Mouse (Mus musculus) limb, embryonic 12.5 days (tissue): Measurements from ENCODE around the gene Tmem129. TPM values are rescaled to one million over a fixed set of nuclear protein-coding genes. Genes with fewer than 3 reads are reported as not detected.

Experiments used
- ATAC-seq: fragments of 200-750 bp; cut with Nextera tagmentation; 2 replicates; pipeline ENCODE4 v1.8.0; 2017; ENCODE audit warnings: low read depth, moderate TSS enrichment; ENCODE audit not compliant: insufficient number of reproducible peaks, insufficient read depth, low FRiP score, low TSS enrichment
- H3K27ac ChIP-seq: fragments of 300-500 bp; sonication (generic); 2 replicates; pipeline ENCODE4 v1.5.1; 2016; ENCODE audit warnings: mild to moderate bottlenecking, moderate library complexity
- H3K27me3 ChIP-seq: fragments of 300-500 bp; sonication (generic); 2 replicates; pipeline ENCODE4 v1.6.1; 2016; ENCODE audit warnings: mild to moderate bottlenecking, moderate library complexity
- H3K36me3 ChIP-seq: fragments of 300-500 bp; sonication (generic); 2 replicates; pipeline ENCODE4 v1.6.1; 2016; ENCODE audit warnings: mild to moderate bottlenecking, moderate library complexity
- H3K4me1 ChIP-seq: fragments of 300-500 bp; sonication (generic); replicated peaks from 2 replicates; pipeline ENCODE4 v1.6.1; 2016
- H3K4me2 ChIP-seq: fragments of 300-500 bp; sonication (generic); 2 replicates; pipeline ENCODE4 v1.6.1; 2016; ENCODE audit warnings: mild to moderate bottlenecking, moderate library complexity
- H3K4me3 ChIP-seq: fragments of 300-500 bp; sonication (generic); replicated peaks from 2 replicates; pipeline ENCODE4 v1.5.1; 2016; ENCODE audit warnings: mild to moderate bottlenecking
- H3K9ac ChIP-seq: fragments of 300-500 bp; sonication (generic); replicated peaks from 2 replicates; pipeline ENCODE4 v1.6.1; 2016; ENCODE audit warnings: mild to moderate bottlenecking, moderate library complexity
- H3K9me3 ChIP-seq: fragments of 300-500 bp; sonication (generic); 2 replicates; pipeline ENCODE4 v1.6.1; 2016; ENCODE audit warnings: mild to moderate bottlenecking, moderate library complexity
- WGBS: fragments of 180-500 bp; shearing (Covaris S2); methylation state at CpG from one replicate; pipeline ENCODE4 v1.1.7; 2016; 5-methylcytosine and 5-hydroxymethylcytosine counted together
- polyA plus RNA-seq: library from polyadenylated mRNA; unstranded; fragments of >200 nt; fragmentation: Nextera tagmentation; extraction: Ambion mirVana; gene quantifications from 2 replicates; pipeline ENCODE4 v1.2.1, GENCODE M21; 2016

Gene Tmem129
- polyA plus RNA-seq, 1 experiment from 2014 or later, result 41.9 TPM

GRCm38 (mm10) chr5:33657251-33657786, 897 bp downstream of the Tmem129 start:
- H3K27ac ChIP-seq, result peak overlapping the region; percentile 92
- peak; percentile 17 for ATAC-seq
- H3K4me2 ChIP-seq, result peak overlapping the region; percentile 95
- peaks cover 46% of the 10 kb centered on the region for H3K36me3 ChIP-seq
- no peaks in the 10 kb centered on the region for H3K27me3 ChIP-seq
- under 1% methylated on average over 32 of the region's 32 CpGs for WGBS
- H3K4me1 ChIP-seq, result peaks cover 40% of the 10 kb centered on the region
- peak overlapping the region; percentile 81 for H3K4me3 ChIP-seq
- peak overlapping the region; percentile 82 for H3K9ac ChIP-seq
- no peaks in the 10 kb centered on the region for H3K9me3 ChIP-seq

GRCm38 (mm10) chr5:33656739-33657138, 1.5 kb downstream of the Tmem129 start:
- Histone ChIP-seq H3K36me3 (peaks cover 40% of the 10 kb centered on the region), H3K4me3 (peak overlapping the region; percentile 81), H3K4me2 (peak overlapping the region; percentile 95), H3K27me3 (no peaks in the 10 kb centered on the region), H3K9ac (peak overlapping the region; percentile 82), H3K4me1 (peaks cover 40% of the 10 kb centered on the region), H3K9me3 (no peaks in the 10 kb centered on the region), H3K27ac (peak overlapping the region; percentile 92; the same call in 1 of the 2 replicates)
- WGBS, result 26% methylated on average over 1 of the region's 1 CpGs
- no peak for ATAC-seq

- Histone ChIP-seq H3K36me3 (peaks cover 28% of the 10 kb centered on the region), H3K27ac (no peak overlapping the region), H3K4me3 (no peak overlapping the region; the same call in 1 of the 2 replicates), H3K9me3 (no peaks in the 10 kb centered on the region), H3K27me3 (no peaks in the 10 kb centered on the region), H3K9ac (no peak overlapping the region), H3K4me1 (peaks cover 45% of the 10 kb centered on the region), H3K4me2 (no peak overlapping the region)
- 91% methylated on average over 10 of the region's 10 CpGs for WGBS
- ATAC-seq, result no peak
Observed at GRCm38 (mm10) chr5:33655251-33655840, 2.9 kb downstream of the Tmem129 start.

GRCm38 (mm10) chr5:33654424-33654823, 3.8 kb downstream of the Tmem129 start:
- H3K4me2 ChIP-seq, result no peak overlapping the region
- no peaks in the 10 kb centered on the region for H3K9me3 ChIP-seq
- H3K4me1 ChIP-seq, result peaks cover 41% of the 10 kb centered on the region
- H3K4me3 ChIP-seq, result no peak overlapping the region
- H3K27ac ChIP-seq, result no peak overlapping the region
- no peak overlapping the region for H3K9ac ChIP-seq
- H3K36me3 ChIP-seq, result peaks cover 33% of the 10 kb centered on the region
- H3K27me3 ChIP-seq, result no peaks in the 10 kb centered on the region
- 92% methylated on average over 13 of the region's 13 CpGs for WGBS
- ATAC-seq, result no peak

GRCm38 (mm10) chr5:33652783-33653173, 5.4 kb downstream of the Tmem129 start:
- H3K4me1 ChIP-seq, result peaks cover 34% of the 10 kb centered on the region
- peak overlapping the region; percentile 79 for H3K4me3 ChIP-seq
- H3K36me3 ChIP-seq, result peaks cover 48% of the 10 kb centered on the region

GRCm38 (mm10) chr5:33651921-33652782, 6.1 kb downstream of the Tmem129 start, which contains the start of gene Slbp:
TSS of gene Slbp (minus strand) at chr5:33652574.
- Histone ChIP-seq H3K4me2 (peak within 1 kb of the TSS; percentile 83), H3K9ac (peak within 1 kb of the TSS; percentile 87), H3K9me3 (no peaks in the 10 kb centered on the region), H3K4me3 (peak within 1 kb of the TSS; percentile 79), H3K4me1 (peaks cover 37% of the 10 kb centered on the region), H3K36me3 (peaks cover 54% of the 10 kb centered on the region), H3K27ac (peak within 1 kb of the TSS; percentile 95), H3K27me3 (no peaks in the 10 kb centered on the region)
- under 1% methylated on average over 82 of the region's 82 CpGs for WGBS
- ATAC-seq, result peak; percentile 95

More at GRCm38 (mm10) chr5:33652783-33653173, 5.4 kb downstream of the Tmem129 start:
- Histone ChIP-seq H3K27ac (peak overlapping the region; percentile 95), H3K4me2 (peak overlapping the region; percentile 83), H3K9me3 (no peaks in the 10 kb centered on the region), H3K27me3 (no peaks in the 10 kb centered on the region), H3K9ac (peak overlapping the region; percentile 87; the same call in 1 of the 2 replicates)
- peak; percentile 45 for ATAC-seq
- WGBS, result 3% methylated on average over 9 of the region's 9 CpGs

- peaks cover 60% of the 10 kb centered on the region for H3K36me3 ChIP-seq
- H3K4me1 ChIP-seq, result peaks cover 31% of the 10 kb centered on the region
- H3K27ac ChIP-seq, result peak overlapping the region; percentile 95
- peak overlapping the region; percentile 87 for H3K9ac ChIP-seq
- no peak for ATAC-seq
- 1% methylated on average over 11 of the region's 11 CpGs for WGBS
- no peaks in the 10 kb centered on the region for H3K27me3 ChIP-seq
- H3K4me2 ChIP-seq, result peak overlapping the region; percentile 83
- no peaks in the 10 kb centered on the region for H3K9me3 ChIP-seq
- H3K4me3 ChIP-seq, result peak overlapping the region; percentile 79
Observed at GRCm38 (mm10) chr5:33651541-33651920, 6.7 kb downstream of the Tmem129 start.

GRCm38 (mm10) chr5:33651017-33651416, 7.2 kb downstream of the Tmem129 start:
- H3K36me3 ChIP-seq, result peaks cover 65% of the 10 kb centered on the region
- H3K4me2 ChIP-seq, result peak overlapping the region; percentile 83
- H3K9me3 ChIP-seq, result no peaks in the 10 kb centered on the region
- peak overlapping the region; percentile 79 for H3K4me3 ChIP-seq
- no peaks in the 10 kb centered on the region for H3K27me3 ChIP-seq
- no peak for ATAC-seq
- peak overlapping the region; percentile 87 for H3K9ac ChIP-seq
- H3K4me1 ChIP-seq, result peaks cover 25% of the 10 kb centered on the region
- peak overlapping the region; percentile 95; the same call in 1 of the 2 replicates for H3K27ac ChIP-seq
- WGBS, result 18% methylated on average over 2 of the region's 2 CpGs

GRCm38 (mm10) chr5:33640652-33641051, 17.6 kb downstream of the Tmem129 start:
- no peaks in the 10 kb centered on the region for H3K9me3 ChIP-seq
- no peak overlapping the region for H3K27ac ChIP-seq
- H3K4me3 ChIP-seq, result no peak overlapping the region
- WGBS, result 50% methylated on average over 3 of the region's 3 CpGs
- H3K4me2 ChIP-seq, result no peak overlapping the region
- H3K36me3 ChIP-seq, result peaks cover 88% of the 10 kb centered on the region
- no peak for ATAC-seq
- no peaks in the 10 kb centered on the region for H3K27me3 ChIP-seq
- no peaks in the 10 kb centered on the region for H3K4me1 ChIP-seq
- no peak overlapping the region for H3K9ac ChIP-seq

- no peak overlapping the region for H3K4me3 ChIP-seq
- no peaks in the 10 kb centered on the region for H3K9me3 ChIP-seq
- H3K9ac ChIP-seq, result no peak overlapping the region
- H3K27me3 ChIP-seq, result no peaks in the 10 kb centered on the region
- 59% methylated on average over 4 of the region's 4 CpGs for WGBS
- H3K27ac ChIP-seq, result no peak overlapping the region
- ATAC-seq, result no peak
- no peaks in the 10 kb centered on the region for H3K4me1 ChIP-seq
- peaks cover 83% of the 10 kb centered on the region for H3K36me3 ChIP-seq
- H3K4me2 ChIP-seq, result no peak overlapping the region
Observed at GRCm38 (mm10) chr5:33638826-33639225, 19.4 kb downstream of the Tmem129 start.
